Mouse (Mus musculus): ENCODE results near the gene Tgfbr3.

The Tgfbr3 gene

DNA sequence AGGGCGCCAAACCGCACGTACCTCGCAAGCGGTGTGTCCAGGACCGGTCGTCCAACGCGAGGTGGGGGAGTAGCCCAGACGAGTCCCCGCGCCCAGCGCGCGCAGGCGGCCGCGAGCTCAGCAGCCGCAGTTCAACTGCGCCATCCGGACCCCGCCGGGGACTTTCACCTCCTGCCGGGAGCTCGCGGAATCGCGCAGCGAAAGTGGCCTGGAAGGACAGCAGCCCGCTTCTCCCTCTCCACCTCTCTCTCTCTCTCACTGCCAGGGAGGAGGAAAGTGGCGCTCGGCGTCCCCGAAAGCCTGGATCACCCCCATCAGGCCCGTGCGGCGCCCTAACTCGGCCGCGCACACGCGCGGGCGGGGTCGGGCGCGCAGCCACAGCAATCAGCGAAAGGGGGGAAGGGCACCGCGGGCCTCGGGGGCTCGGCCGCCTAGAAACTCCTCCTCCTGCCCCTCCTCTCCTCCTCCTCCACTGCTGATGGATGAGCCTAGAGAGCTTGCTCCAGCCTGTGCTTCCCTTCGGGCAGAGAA, at the start of gene Tgfbr3:
Tgfbr3 (minus strand) TSS at position 396 of the 531 bp plus-strand sequence.
- DNase-seq (ENCODE audit: low read depth, low spot score), result peak; percentile 88

GRCm38 (mm10) chr5:107330916-107331421, 41.5 kb upstream of the Tgfbr3 start, which contains the start of gene Brdt:
TSS of gene Brdt (plus strand) at chr5:107331159.
- DNase-seq (ENCODE audit: low read depth, low spot score), result no peak

DNA sequence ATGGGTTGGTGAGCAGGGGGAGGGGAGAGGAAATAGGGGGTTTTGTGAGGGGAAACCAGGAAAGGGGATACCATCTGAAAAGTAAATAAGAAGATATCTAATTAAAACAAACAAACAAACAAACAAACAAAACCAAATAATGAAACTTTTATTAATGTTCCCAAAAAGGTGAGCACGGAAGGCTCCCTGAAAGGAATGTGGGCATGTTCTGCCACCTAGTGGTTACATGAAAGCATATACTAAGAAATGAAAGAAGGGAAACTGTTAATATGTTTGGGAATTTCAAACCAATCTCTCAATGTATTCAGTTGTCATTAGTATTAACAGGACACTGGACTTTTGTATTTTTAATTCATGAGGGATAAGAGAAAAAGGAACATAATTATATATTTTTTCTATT, 31.3 kb upstream of the Tgfbr3 start:
- DNase-seq (ENCODE audit: low read depth, low spot score), result peak; percentile 48

- DNase-seq (ENCODE audit: low read depth, low spot score), result no peak
Measured at GRCm38 (mm10) chr5:107317141-107317540, 27.7 kb upstream of the Tgfbr3 start.

- no peak for DNase-seq (ENCODE audit: low read depth, low spot score)
Measured at GRCm38 (mm10) chr5:107307432-107307831, 18.0 kb upstream of the Tgfbr3 start.

- DNase-seq (ENCODE audit: low read depth, low spot score), result no peak
Measured at GRCm38 (mm10) chr5:107304117-107304825, 14.8 kb upstream of the Tgfbr3 start.

DNA sequence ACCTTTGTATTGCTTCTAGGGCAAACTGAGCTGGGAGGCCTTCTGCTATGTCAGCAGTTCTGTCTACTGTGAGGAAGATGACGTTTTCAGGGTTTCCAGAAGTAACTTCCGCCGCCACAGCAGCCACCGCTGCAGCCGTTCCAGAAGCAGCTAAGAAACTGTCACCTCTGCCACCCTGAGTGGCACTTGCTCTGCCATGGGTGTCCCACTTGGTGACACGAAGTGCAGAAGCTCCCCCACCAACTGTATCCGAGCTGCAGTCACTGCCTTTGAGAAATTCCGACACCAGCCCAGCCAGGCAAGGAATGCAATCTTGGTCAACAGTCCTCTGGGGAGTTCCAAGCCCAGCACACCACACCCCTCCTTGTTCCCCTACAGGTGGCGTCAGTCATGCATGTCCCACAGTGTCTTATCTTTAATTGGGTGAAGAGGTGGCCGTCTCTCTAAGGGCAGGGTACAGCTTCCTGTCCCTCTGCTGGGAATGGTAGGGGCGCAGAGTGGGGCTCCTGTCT, 14.0 kb upstream of the Tgfbr3 start:
- peak; percentile 31 for DNase-seq (ENCODE audit: low read depth, low spot score)

- no peak for DNase-seq (ENCODE audit: low read depth, low spot score)
Measured at GRCm38 (mm10) chr5:107298854-107299253, 9.4 kb upstream of the Tgfbr3 start.

DNA sequence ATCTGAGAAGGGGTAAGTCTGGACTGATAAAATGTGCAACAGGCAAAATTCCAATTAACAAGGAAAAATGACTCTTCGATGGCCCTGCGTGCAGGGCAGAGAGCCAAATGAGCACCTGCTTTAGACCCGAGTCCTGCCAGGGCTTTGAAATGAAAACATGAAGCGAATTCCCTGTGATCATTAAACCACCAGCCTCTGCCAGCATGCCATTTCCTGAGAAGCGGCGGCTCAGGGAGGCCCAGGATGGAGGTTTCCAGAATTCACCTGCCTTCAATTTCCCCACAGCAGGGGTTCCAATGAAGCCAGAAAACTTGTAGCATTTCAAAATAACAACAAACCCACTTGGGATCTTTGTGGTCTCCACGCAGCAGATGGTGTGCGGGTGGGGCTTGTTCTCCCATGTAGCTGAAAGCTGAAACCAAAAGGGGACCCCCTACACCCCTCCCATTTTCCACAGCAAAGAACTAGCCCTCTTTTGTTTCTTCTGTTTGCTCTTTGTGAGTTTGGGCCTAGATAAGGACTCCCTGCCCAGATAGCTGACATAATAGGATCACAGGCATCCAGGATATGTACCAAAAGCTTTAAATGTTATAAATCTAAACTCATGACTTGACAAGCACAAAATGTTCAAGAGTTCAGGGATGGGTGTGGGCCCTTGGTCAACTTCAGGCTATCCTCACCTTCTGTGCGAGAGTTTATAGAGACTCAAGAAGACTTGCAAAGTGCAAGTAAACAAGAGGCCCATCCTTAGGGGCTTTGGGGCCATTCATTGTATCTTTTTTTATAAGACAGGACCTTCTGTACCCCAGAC, 7.3 kb upstream of the Tgfbr3 start:
- DNase-seq (ENCODE audit: low read depth, low spot score), result no peak

DNA sequence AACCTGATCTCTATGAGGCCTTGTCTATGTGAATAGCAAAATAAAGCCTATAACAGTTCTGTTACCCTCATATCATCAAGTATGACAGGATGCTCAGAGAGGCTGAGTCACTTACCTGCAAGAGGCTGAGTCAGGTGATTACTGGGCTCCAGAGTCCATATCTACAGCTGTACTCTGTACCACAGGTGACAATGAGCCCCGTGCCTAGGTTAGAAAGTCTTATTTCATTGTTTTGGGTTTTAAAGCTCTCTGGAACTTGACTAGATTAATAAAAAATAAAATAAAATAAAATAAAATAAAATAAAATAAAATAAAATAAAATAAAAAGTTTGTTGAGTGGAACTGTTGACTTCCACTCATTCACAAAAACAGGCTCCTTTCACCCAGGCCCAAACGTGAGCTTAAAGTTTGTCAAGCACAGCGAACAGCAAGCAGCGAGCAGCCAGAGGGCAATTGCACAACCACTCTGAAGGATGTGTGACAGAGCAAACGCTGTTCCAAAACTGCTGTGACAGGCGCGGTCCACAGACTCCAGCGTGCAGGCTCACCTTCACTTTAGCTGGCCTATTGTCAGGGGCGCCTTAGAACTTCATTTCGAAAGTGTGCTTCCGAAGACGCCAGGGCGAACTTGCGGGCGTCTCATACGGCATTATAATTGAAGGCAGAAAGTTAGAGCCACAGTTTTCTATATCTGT, 6.5 kb upstream of the Tgfbr3 start:
- DNase-seq (ENCODE audit: low read depth, low spot score), result no peak

GRCm38 (mm10) chr5:107295061-107295816, 5.8 kb upstream of the Tgfbr3 start:
- no peak for DNase-seq (ENCODE audit: low read depth, low spot score)

GRCm38 (mm10) chr5:107294041-107294440, 4.6 kb upstream of the Tgfbr3 start:
- DNase-seq (ENCODE audit: low read depth, low spot score), result no peak

DNA sequence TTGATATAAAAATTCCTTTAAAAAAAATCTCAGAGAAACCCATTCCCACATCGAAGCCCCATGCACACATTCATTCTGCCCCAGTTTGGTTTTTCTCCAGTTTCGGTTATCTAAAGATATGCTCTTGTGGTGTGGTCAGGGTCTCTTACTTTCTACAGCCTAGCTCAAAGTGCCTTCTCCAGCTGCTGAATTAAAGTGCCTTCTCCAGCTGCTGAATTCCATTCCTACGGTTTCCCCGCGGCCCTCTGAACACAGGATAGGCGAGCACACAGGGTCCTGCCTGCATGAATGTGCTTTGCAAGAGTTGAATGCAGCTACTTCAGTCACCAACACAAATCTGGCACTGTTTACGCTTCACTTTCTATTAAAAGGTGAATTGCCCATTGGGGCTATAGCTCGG, 557 bp upstream of the Tgfbr3 start:
- DNase-seq (ENCODE audit: low read depth, low spot score), result no peak

DNA sequence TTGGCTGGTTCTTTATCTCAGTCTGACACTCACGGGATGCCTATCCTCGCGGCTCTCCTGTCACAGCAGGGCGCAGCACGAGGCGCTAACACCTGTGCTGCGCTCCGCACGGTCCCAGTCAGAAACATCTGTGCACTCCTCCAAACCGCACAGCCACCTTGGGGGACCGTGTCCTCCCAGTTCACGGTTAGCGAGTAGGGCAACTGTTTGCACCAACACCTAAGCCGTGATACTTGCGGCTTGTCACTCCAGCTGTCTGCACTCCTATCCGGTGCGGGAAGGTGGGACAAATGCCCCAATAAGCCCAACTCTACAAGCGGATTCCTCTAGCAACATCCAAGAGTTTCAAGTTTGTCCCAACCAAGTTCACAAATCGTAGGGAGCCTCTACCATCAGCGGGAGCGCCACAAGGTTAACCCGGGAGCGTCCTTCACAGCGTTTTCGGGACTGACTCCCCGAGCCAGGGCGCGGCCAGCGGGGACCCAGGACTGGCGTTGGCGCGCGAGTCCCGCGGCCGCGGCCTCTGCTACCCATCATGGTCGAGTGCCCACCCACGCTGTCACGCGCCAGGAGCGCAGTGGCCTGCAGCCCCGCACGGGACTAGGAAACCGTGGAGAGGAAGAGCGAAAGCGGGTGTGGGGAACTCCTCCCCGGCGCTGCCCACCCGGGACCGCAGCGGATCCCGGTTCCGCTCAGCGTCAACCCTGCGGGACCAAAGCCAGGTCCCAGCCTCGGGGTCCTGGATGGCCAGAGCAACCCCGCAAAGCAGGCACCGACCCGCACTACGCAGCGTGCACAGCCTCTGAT, 799 bp downstream of the Tgfbr3 start:
- DNase-seq (ENCODE audit: low read depth, low spot score), result peak; percentile 39

DNA sequence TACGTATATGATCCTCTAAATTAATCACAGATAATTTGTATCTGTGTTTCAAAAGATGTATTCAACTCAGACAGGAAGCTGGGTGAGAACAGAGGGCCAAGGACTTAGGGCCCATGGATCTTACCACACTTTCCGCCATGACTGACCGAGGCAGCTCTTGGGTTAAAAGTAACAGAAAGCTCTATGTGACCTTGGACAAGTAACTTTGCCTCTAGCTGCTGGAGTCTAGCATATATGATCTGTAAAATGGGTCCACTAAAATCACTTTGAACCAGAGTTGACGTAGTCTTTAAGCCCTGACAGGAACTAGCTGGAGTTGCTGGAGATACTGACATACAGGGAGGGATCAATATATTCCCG, 1.5 kb downstream of the Tgfbr3 start:
- no peak for DNase-seq (ENCODE audit: low read depth, low spot score)

DNA sequence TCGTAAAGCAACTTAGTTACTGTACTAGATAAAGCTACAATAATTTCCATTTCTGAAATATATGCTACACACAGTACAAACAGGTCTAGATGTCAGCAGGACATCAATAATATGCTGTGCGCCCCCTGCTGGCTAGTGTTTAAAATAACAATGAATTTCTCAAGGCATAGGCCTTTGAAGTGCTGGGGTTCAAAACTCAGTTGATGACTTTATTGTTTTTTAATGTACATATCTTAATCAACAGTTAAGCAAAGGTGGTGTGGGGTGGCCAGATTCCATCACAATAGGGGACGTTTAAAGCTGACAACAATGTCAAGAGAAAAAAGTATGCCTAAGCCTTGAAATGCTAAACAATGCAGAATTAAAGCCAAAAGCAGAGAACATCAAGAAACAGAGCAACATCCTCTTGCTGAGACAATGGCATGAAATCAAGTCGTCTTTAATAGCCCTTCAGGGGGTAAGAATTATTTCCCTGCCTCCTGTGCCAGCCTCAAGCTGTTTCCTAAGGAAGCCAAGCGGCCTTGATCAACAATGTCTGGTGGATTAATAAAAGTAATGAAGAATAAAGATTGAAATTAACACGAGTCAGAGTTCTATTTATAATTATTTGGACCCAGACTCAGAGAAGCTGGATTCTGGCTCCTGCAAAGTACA, 2.0 kb downstream of the Tgfbr3 start:
- DNase-seq (ENCODE audit: low read depth, low spot score), result peak; percentile 78

DNA sequence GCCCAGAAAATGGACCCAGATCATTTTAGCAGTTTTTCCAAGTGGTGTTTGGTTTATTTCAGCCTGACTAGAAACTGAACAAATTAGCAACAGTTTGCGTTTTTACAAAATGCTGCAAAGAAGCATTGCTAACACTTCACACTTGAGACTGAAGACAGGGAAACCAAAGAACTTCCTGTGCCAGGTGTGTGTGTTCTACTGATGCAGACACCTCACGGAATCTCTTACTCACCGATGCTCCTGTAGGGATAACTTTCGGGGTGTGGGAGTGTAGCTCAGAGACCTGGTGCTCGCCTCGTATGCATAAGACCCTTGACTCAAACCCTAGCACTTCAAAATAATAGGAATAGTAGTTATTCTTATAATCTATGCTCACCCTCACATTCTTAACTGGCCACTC, 3.9 kb downstream of the Tgfbr3 start:
- no peak for DNase-seq (ENCODE audit: low read depth, low spot score)

GRCm38 (mm10) chr5:107283935-107284524, 5.4 kb downstream of the Tgfbr3 start:
- DNase-seq (ENCODE audit: low read depth, low spot score), result no peak

All from mesoderm, embryonic 11.5 days (tissue).